Mouse (Mus musculus): ENCODE data around the gene Urod. TPM values are rescaled to one million over a fixed set of nuclear protein-coding genes. Genes with fewer than 3 reads are reported as not detected.

Gene Urod
- total and polyA plus RNA-seq, 2 experiments from 2014 or later: 33.1 to 43.3 TPM

DNA sequence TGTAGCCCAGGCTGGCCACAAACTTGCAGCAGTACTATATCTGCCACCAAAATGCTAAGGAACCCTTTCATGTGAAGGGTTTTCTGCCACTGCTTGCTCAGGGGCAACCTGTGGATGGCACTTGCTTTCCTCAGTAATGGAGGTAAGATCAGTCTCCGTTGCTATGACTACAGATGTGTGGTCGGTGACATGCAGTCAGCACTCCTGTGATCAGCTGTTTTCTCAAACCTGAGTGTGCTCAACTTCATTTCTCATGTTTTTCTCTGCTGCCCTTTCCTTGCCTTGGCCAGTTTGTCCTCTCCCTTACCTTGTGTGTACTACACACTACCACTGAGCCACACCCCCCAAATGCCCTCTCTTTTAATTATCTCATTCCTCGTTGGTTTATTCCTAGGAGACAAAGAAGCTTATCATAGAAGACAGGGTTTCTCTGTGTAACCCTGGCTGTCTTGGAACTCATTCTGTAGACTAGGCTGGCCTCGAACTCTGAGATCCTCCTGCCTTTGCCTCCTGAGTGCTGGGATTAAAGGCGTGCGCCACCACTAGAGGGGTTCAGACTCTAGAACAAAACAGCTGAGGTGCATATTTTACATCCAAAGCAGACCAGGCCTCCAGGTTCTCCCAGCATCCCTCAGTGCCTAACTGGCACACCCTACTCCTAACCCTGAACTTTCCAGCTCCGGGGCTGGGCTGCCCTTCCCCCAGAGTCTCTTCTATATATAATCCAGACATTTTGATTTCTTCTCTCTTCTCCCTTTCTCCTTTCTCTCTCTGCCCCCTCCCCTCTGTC is 11.6 kb upstream of the Urod start:
- Histone ChIP-seq H3K27ac (ENCODE audit: low read depth, low read length) (no peak overlapping the region), H3K9me3 (ENCODE audit: low read length) (no peaks in the 10 kb centered on the region), H3K36me3 (ENCODE audit: insufficient read depth) (peaks cover 39% of the 10 kb centered on the region), H3K4me3 (ENCODE audit: low read depth, low read length) (no peak overlapping the region), H3K4me2 (ENCODE audit: low read depth) (no peak overlapping the region), H3K27me3 (ENCODE audit: insufficient read depth, low read length) (no peaks in the 10 kb centered on the region), H3K4me1 (ENCODE audit: insufficient read depth) (no peaks in the 10 kb centered on the region), H3K9ac (no peak overlapping the region)
- DNase-seq (no peak), ATAC-seq (no peak; the same call in 1 of the 2 replicates)
- no peak for TF ChIP-seq CTCF (IDR thresholded peaks at IDR 0.05; ENCODE audit: low read depth)
- WGBS: 74% methylated on average over 7 of the region's 7 CpGs

- DNase-seq: no peak
- no peak for TF ChIP-seq CTCF (IDR thresholded peaks at IDR 0.05; ENCODE audit: low read depth)
- Histone ChIP-seq H3K9me3 (ENCODE audit: low read length) (no peaks in the 10 kb centered on the region), H3K4me1 (ENCODE audit: insufficient read depth) (no peaks in the 10 kb centered on the region), H3K4me3 (ENCODE audit: low read depth, low read length) (no peak overlapping the region), H3K27ac (ENCODE audit: low read depth, low read length) (no peak overlapping the region), H3K4me2 (ENCODE audit: low read depth) (no peak overlapping the region), H3K36me3 (ENCODE audit: insufficient read depth) (peaks cover 50% of the 10 kb centered on the region), H3K9ac (no peak overlapping the region), H3K27me3 (ENCODE audit: insufficient read depth, low read length) (no peaks in the 10 kb centered on the region)
- 92% methylated on average over 4 of the region's 4 CpGs for WGBS
- no peak for ATAC-seq
Observed at GRCm38 (mm10) chr4:117004649-117005048, 10.4 kb upstream of the Urod start.

DNA sequence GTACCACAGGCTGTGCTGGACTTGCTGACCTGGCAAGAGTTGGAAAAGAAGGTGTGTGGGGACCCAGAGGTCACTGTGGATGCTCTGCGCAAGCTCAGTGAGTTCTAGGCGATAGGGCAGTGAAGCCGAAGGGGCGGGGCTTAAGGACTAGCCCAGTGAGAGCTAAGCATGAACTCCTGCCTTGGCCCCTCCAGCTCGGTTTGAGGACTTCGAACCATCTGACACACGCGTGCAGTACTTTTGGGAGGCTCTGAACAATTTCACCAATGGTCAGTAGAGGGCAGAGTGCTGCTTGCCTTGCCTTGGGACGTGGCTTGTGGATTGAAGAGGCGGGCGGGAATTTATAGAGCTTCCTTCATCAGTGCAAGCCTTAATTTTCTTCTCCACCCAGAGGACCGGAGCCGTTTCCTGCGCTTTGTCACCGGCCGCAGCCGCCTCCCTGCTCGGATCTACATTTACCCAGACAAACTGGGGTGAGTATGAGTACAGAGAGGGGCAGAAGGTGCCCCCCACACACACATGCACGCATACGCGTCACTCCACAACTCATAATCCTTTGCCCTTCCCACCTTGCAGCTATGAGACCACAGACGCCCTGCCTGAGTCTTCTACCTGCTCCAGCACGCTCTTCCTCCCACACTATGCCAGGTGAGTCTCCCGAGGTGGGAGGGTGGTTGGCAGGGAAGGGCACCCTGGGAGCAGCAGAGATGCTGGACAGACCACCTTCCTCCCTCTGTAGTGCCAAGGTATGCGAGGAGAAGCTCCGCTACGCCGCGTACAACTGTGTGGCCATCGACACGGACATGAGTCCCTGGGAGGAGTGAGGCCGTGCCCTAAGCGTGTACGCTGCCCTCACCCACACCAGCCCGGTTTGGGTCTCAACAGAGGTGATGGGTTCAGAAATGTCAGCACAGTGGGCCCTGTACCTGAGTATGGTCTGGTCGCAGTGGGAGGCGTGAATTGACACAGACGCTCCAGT is 8.6 kb upstream of the Urod start:
- no peak overlapping the region for H3K27ac ChIP-seq (ENCODE audit: low read depth, low read length)
- no peaks in the 10 kb centered on the region for H3K9me3 ChIP-seq (ENCODE audit: low read length)
- no peak overlapping the region for H3K4me3 ChIP-seq (ENCODE audit: low read depth, low read length)
- ATAC-seq (peak; percentile 78), DNase-seq (peak; percentile 80)
- WGBS: 54% methylated on average over 38 of the region's 38 CpGs
- H3K9ac ChIP-seq: no peak overlapping the region
- no peak overlapping the region for H3K4me2 ChIP-seq (ENCODE audit: low read depth)
- H3K27me3 ChIP-seq (ENCODE audit: insufficient read depth, low read length): no peaks in the 10 kb centered on the region
- H3K4me1 ChIP-seq (ENCODE audit: insufficient read depth): no peaks in the 10 kb centered on the region
- H3K36me3 ChIP-seq (ENCODE audit: insufficient read depth): peaks cover 60% of the 10 kb centered on the region
- TF ChIP-seq CTCF (IDR thresholded peaks at IDR 0.05; ENCODE audit: low read depth): peak; percentile 80

GRCm38 (mm10) chr4:117001957-117002356 is 7.7 kb upstream of the Urod start:
- no peaks in the 10 kb centered on the region for H3K9me3 ChIP-seq (ENCODE audit: low read length)
- no peak for ATAC-seq
- H3K4me1 ChIP-seq (ENCODE audit: insufficient read depth): no peaks in the 10 kb centered on the region
- no peak overlapping the region for H3K4me3 ChIP-seq (ENCODE audit: low read depth, low read length)
- no peak overlapping the region for H3K4me2 ChIP-seq (ENCODE audit: low read depth)
- WGBS: 91% methylated on average over 16 of the region's 16 CpGs
- TF ChIP-seq CTCF (IDR thresholded peaks at IDR 0.05; ENCODE audit: low read depth): no peak
- DNase-seq: no peak
- peaks cover 64% of the 10 kb centered on the region for H3K36me3 ChIP-seq (ENCODE audit: insufficient read depth)
- H3K27ac ChIP-seq (ENCODE audit: low read depth, low read length): no peak overlapping the region
- no peaks in the 10 kb centered on the region for H3K27me3 ChIP-seq (ENCODE audit: insufficient read depth, low read length)
- H3K9ac ChIP-seq: no peak overlapping the region

DNA sequence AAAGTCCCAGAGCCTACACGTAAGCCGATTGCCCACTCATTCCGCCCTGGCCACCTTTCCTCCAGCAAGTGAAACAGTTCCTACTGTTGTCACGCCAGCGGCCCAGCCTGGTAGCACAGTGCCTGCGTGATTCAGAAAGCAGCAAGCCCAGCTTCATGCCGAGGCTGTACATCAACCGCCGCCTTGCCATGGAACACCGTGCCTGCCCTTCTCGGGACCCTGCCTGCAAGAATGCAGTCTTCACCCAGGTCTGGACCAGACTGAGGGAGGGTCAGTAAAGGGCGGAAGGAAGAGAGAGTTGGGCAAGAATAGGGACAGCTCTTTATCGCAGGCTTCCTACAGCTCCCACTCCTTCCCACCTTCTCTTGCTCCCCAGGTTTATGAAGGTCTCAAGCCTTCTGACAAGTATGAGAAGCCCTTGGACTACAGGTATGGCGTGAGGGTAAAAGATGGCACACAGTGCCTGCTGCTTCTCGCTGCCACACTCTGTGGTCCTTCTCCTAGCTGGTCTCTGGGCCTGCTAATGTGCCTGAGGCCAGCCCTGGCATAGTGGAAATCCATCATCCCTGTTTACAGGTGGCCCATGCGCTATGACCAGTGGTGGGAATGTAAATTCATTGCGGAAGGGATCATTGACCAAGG is 5.4 kb upstream of the Urod start:
- no peak overlapping the region for H3K9ac ChIP-seq
- H3K4me3 ChIP-seq (ENCODE audit: low read depth, low read length): no peak overlapping the region
- H3K9me3 ChIP-seq (ENCODE audit: low read length): no peaks in the 10 kb centered on the region
- DNase-seq: no peak
- H3K36me3 ChIP-seq (ENCODE audit: insufficient read depth): peaks cover 65% of the 10 kb centered on the region
- no peak for ATAC-seq
- peaks cover 9% of the 10 kb centered on the region; the same call in 1 of the 2 replicates for H3K4me1 ChIP-seq (ENCODE audit: insufficient read depth)
- no peaks in the 10 kb centered on the region for H3K27me3 ChIP-seq (ENCODE audit: insufficient read depth, low read length)
- 98% methylated on average over 17 of the region's 17 CpGs for WGBS
- no peak for TF ChIP-seq CTCF (IDR thresholded peaks at IDR 0.05; ENCODE audit: low read depth)
- no peak overlapping the region for H3K27ac ChIP-seq (ENCODE audit: low read depth, low read length)
- H3K4me2 ChIP-seq (ENCODE audit: low read depth): no peak overlapping the region

- H3K36me3 ChIP-seq (ENCODE audit: insufficient read depth): peaks cover 32% of the 10 kb centered on the region
- peak overlapping the region; percentile 89 for H3K4me3 ChIP-seq (ENCODE audit: low read depth, low read length)
- TF ChIP-seq CTCF (IDR thresholded peaks at IDR 0.05; ENCODE audit: low read depth): peak; percentile 58
- H3K4me1 ChIP-seq (ENCODE audit: insufficient read depth): peaks cover 13% of the 10 kb centered on the region; the same call in 1 of the 2 replicates
- H3K4me2 ChIP-seq (ENCODE audit: low read depth): peak overlapping the region; percentile 77
- ATAC-seq (no peak), DNase-seq (peak; percentile 25)
- H3K9ac ChIP-seq: peak overlapping the region; percentile 80
- 2% methylated on average over 16 of the region's 16 CpGs for WGBS
- peak overlapping the region; percentile 76; the same call in 1 of the 2 replicates for H3K27ac ChIP-seq (ENCODE audit: low read depth, low read length)
- no peaks in the 10 kb centered on the region for H3K9me3 ChIP-seq (ENCODE audit: low read length)
- no peaks in the 10 kb centered on the region for H3K27me3 ChIP-seq (ENCODE audit: insufficient read depth, low read length)
Observed at GRCm38 (mm10) chr4:116995798-116996135, 1.6 kb upstream of the Urod start.

Measured in forebrain, postnatal 0 days (tissue).